Mouse (Mus musculus) forebrain, embryonic 10.5 days (tissue): ENCODE measurements around the gene Tuba4a. TPM values are rescaled to one million over a fixed set of nuclear protein-coding genes. Genes with fewer than 3 reads are reported as not detected.

Experiments used
- DNase-seq: peaks from one replicate; pipeline ENCODE4 v3.0.0-alpha.2; 2017; ENCODE audit warnings: low spot score; ENCODE audit errors: extremely low spot score
- H3K27ac ChIP-seq: fragments of 300-500 bp; sonication (generic); 2 replicates; pipeline ENCODE4 v1.5.1; 2016; ENCODE audit warnings: mild to moderate bottlenecking
- H3K27me3 ChIP-seq: fragments of 300-500 bp; sonication (generic); 2 replicates; pipeline ENCODE4 v1.6.1; 2016; ENCODE audit warnings: mild to moderate bottlenecking; ENCODE audit not compliant: poor library complexity, severe bottlenecking
- H3K36me3 ChIP-seq: fragments of 300-500 bp; sonication (generic); replicated peaks from 2 replicates; pipeline ENCODE4 v1.6.1; 2016; ENCODE audit warnings: mild to moderate bottlenecking, moderate library complexity
- H3K4me1 ChIP-seq: fragments of 300-500 bp; sonication (generic); 2 replicates; pipeline ENCODE4 v1.6.1; 2016
- H3K4me3 ChIP-seq: fragments of 300-500 bp; sonication (generic); 2 replicates; pipeline ENCODE4 v1.5.1; 2016; ENCODE audit warnings: mild to moderate bottlenecking, moderate library complexity
- H3K9me3 ChIP-seq: fragments of 300-500 bp; sonication (generic); 2 replicates; pipeline ENCODE4 v1.6.1; 2016; ENCODE audit warnings: mild to moderate bottlenecking, moderate library complexity
- WGBS: fragments of 180-500 bp; shearing (Covaris S2); methylation state at CpG from one replicate; pipeline ENCODE4 v1.1.7; 2016; 5-methylcytosine and 5-hydroxymethylcytosine counted together
- polyA plus RNA-seq: library from polyadenylated mRNA; unstranded; fragments of >200 nt; fragmentation: Nextera tagmentation; extraction: Ambion mirVana; gene quantifications from 2 replicates; pipeline ENCODE4 v1.2.1, GENCODE M21; 2016

The Tuba4a gene
- polyA plus RNA-seq, 1 experiment from 2014 or later = 13.7 TPM

DNA sequence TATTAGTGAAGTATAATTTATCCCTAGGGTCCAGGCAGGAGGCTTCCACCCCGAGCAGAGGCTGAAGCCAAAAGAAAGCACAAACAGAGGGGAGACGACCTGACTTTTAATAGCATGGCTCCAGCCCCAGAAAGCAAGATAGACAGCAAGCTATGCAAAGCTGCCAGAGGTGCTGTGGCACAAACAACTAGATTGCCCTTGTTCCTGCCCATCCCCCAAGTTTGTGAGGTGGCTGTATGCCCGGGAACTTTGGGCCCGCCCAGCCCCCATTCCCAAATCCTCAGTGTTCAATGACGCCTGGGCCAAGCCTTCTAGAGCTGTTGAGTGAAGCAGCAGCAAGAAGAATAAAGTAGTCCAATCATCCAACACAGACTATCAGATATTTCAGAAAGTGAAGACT is 4.8 kb downstream of the Tuba4a start:
- WGBS = 87% methylated on average over 5 of the region's 5 CpGs
- H3K4me1 ChIP-seq = peaks cover 48% of the 10 kb centered on the region

DNA sequence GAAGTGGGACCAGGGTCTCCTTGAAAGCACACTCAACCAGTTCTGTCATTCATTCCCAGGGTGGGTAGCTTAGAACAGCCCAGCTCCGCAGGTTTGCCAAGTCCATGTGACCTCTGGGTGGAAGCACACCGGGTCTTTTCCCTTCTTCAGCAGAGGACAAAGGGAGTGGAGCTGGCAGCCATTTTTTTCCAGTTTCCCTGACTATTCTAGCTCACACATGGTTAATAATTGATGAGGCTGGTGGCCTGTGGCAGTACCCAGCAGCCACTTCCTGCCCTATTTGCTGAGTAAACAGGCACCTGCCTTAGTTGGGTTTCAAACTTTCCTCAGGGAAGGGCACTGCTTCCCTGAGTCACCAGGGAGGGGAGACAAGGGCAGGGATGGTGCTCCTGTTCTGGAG is 5.2 kb downstream of the Tuba4a start:
- WGBS = 89% methylated on average over 2 of the region's 2 CpGs
- DNase-seq = no peak
- Histone ChIP-seq H3K36me3 (peaks cover 46% of the 10 kb centered on the region), H3K4me3 (no peak overlapping the region), H3K27ac (no peak overlapping the region), H3K9me3 (no peaks in the 10 kb centered on the region), H3K4me1 (peaks cover 48% of the 10 kb centered on the region), H3K27me3 (peaks cover 40% of the 10 kb centered on the region)

More for the DNA sequence above, 4.8 kb downstream of the Tuba4a start:
- Histone ChIP-seq H3K4me3 (no peak overlapping the region), H3K36me3 (peaks cover 46% of the 10 kb centered on the region), H3K9me3 (no peaks in the 10 kb centered on the region), H3K27me3 (peaks cover 44% of the 10 kb centered on the region), H3K27ac (no peak overlapping the region)
- DNase-seq = no peak

DNA sequence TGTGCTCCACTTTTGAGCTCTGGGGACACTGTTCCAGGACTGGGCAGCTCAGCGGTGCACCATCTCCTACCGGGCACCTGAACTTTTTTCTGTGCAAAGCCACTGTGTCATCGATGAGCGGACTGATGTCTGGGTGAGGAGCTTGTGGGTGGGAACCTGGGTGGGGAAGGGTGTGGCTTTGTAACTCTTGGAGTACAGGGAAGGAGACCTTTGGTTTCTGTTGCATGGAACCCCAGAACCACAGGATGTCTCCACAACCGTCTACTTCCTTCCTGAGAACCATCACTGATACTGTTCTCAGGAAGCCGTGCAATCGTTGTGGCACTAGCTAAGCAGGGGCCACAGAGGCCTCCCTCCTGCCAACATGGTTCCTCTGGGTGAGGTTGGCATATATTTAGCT is 6.6 kb downstream of the Tuba4a start:
- H3K4me1 ChIP-seq = peaks cover 47% of the 10 kb centered on the region
- no peak overlapping the region for H3K27ac ChIP-seq
- H3K9me3 ChIP-seq = no peaks in the 10 kb centered on the region
- peak overlapping the region; percentile 3; the same call in 1 of the 2 replicates for H3K4me3 ChIP-seq
- H3K27me3 ChIP-seq = peaks cover 38% of the 10 kb centered on the region
- peaks cover 46% of the 10 kb centered on the region for H3K36me3 ChIP-seq
- WGBS = 89% methylated on average over 7 of the region's 7 CpGs
- DNase-seq = no peak

DNA sequence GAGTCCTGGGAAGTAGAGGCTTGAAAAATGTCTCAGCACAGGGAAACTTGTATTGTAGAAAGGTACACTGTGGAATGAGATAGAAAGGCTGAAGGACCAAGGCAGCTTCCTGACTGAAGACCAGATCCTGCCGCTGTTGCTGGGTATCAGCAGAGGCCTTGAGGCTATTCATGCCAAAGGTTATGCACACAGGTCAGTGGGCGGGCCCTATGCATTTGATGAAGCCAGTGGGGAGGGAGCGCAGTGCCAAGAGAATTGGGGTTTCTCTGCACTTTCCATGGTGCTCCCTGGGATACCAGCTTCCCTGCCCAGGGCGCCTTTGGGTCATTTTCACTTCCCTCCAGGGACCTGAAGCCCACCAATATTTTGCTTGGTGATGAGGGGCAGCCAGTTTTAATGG is 7.1 kb downstream of the Tuba4a start:
- H3K4me1 ChIP-seq = peaks cover 44% of the 10 kb centered on the region
- 79% methylated on average over 4 of the region's 4 CpGs for WGBS
- peak overlapping the region; percentile 3; the same call in 1 of the 2 replicates for H3K4me3 ChIP-seq
- no peak for DNase-seq
- H3K36me3 ChIP-seq = peaks cover 46% of the 10 kb centered on the region
- H3K27me3 ChIP-seq = peaks cover 34% of the 10 kb centered on the region
- no peaks in the 10 kb centered on the region for H3K9me3 ChIP-seq
- H3K27ac ChIP-seq = no peak overlapping the region

DNA sequence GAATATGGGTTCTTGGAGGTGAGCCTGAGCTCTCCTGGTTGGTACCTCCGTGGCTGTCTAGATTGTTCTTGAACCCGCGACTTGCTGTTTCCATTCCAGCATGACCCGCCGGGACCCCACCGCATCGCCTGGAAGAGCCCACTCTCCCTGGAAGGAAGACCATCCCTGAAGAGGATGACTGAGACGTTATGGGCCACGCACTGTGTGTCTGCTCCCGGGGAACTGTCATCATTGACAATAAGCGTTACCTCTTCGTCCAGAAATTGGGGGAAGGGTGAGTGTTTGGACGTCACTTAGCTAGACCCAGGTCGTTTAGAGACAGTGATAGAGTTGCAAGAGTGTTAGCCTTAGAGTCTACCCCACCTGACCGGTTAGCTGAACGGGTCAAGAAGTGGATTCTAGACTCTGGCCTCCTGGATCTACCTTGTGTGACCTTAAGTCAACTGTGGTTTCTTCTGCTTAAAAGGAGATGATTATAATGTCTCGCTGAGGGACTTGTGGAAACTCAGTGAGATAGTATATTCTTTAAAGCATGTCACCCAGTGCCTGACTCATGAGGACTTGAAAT is 8.4 kb downstream of the Tuba4a start:
- Histone ChIP-seq H3K4me1 (peaks cover 44% of the 10 kb centered on the region), H3K4me3 (peak overlapping the region; percentile 97), H3K36me3 (peaks cover 46% of the 10 kb centered on the region), H3K27ac (peak overlapping the region; percentile 93), H3K9me3 (no peaks in the 10 kb centered on the region), H3K27me3 (peaks cover 21% of the 10 kb centered on the region)
- DNase-seq = no peak
- WGBS = 17% methylated on average over 17 of the region's 17 CpGs

DNA sequence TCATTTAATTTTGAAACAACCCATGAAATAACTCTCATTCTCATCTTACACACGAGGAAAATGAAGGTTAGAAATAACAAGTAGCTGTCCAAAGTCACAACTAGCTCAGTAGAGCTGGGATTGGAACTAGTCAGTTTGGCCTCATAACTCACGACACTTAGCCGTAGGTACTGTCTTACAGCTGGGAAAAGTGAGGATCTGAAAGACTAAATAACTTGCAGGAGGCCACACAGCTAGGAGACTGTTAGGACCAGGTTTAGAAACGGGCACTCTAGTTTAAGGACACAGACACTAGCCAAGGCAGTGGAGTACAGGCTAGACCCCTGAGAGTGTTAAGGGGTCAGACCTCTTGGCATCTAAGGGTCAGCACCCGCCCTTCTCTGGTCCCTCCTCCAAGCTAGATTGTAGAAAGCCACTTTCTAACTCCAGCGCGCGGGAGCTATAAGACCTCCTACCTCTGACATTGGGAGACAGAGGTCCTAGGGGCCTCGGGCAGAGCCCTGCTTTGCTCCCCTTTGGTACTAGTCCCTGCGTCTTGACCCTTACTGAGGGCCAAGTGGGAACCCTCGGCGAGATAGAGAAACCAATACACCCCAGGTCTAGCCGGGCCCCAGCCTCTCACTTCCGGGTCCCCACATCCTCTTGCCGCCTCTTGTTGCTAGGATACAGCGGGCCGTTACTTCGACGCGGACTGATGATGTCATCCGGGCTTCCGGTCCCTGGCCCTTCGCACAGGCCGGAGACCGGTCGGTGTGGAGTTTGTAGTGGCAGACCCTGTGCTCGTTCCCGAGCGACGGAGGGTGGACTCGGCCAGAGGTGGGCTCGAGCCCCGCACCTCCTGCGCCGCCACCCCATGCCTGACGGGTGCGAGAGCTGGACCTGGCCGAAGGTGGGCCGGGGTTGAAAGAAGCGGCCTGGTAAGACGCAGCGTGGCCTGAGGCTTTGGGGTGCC is 9.3 kb downstream of the Tuba4a start, which contains the start of the genes Glb1l and Stk16:
Gene Glb1l (minus strand): TSS at position 678 of the 952 bp plus-strand sequence.
Gene Stk16 (plus strand): TSS at position 703 of the 952 bp plus-strand sequence.
- Histone ChIP-seq H3K36me3 (peaks cover 38% of the 10 kb centered on the region), H3K9me3 (no peaks in the 10 kb centered on the region), H3K4me3 (peak within 1 kb of the TSS; percentile 97), H3K27me3 (peaks cover 14% of the 10 kb centered on the region; the same call in 1 of the 2 replicates), H3K27ac (peak within 1 kb of the TSS; percentile 93), H3K4me1 (peaks cover 44% of the 10 kb centered on the region)
- WGBS = 7% methylated on average over 42 of the region's 42 CpGs
- peak; percentile 98 for DNase-seq

DNA sequence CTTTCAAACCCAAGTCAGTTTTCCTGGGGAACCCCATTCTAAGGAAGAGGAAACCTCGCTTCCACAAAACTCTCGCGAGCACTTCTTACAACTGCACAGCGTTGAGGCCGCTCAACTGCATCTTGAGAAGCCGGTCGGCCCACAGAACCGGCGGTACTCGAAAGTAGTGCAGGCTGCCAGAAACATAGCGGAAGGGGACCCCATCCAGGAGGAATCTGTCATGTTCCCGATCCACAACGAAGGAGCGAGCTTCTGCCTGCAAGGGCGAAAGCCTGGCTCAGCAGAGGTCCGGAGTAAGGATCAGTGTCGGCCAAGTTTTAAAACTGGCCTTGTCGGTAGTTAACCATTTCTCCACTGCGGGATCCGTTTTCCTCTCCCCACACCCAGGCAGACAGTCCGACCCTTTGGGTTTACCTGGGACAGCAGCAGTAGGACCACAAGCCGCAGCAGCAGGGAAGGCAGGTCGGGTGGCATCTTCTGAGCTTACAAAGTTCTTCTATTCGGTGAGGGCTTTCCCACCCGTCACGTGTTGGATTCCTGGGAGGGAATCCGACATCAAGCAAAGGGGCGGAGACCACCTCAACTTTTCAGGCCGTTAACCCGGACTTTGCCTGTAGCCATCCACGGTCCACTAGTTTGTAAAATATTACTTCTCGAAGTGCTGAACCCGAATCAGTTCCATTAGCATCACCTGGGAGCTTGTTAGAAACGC is 10.5 kb downstream of the Tuba4a start:
- 14% methylated on average over 34 of the region's 34 CpGs for WGBS
- peaks cover 14% of the 10 kb centered on the region; the same call in 1 of the 2 replicates for H3K27me3 ChIP-seq
- peak overlapping the region; percentile 97 for H3K4me3 ChIP-seq
- H3K27ac ChIP-seq = peak overlapping the region; percentile 67
- H3K4me1 ChIP-seq = peaks cover 44% of the 10 kb centered on the region
- H3K9me3 ChIP-seq = no peaks in the 10 kb centered on the region
- peaks cover 25% of the 10 kb centered on the region for H3K36me3 ChIP-seq
- peak; percentile 26 for DNase-seq

DNA sequence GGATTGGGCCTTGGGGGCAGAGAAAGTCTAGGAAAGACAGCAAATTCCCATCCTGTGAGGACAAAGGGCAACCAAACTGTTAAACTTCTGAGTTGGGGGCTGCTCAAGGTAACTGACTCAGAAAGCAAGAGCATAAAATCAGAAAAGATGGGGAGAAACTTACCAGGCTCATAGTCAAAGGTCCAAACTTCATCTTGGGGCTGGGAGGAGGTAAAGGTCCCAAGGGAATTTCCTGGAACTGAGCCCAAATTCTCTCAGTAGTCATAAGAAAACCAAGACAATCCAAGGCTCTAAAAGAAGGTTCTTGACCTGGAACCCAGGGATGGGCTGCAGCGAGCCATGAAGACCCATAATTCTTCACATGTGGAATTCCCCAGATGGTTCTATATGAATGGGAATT is 18.4 kb downstream of the Tuba4a start:
- WGBS = 94% methylated on average over 1 of the region's 1 CpGs
- no peak for DNase-seq
- Histone ChIP-seq H3K27ac (no peak overlapping the region), H3K4me3 (no peak overlapping the region), H3K27me3 (no peaks in the 10 kb centered on the region), H3K4me1 (no peaks in the 10 kb centered on the region), H3K36me3 (peaks cover 40% of the 10 kb centered on the region), H3K9me3 (no peaks in the 10 kb centered on the region)

DNA sequence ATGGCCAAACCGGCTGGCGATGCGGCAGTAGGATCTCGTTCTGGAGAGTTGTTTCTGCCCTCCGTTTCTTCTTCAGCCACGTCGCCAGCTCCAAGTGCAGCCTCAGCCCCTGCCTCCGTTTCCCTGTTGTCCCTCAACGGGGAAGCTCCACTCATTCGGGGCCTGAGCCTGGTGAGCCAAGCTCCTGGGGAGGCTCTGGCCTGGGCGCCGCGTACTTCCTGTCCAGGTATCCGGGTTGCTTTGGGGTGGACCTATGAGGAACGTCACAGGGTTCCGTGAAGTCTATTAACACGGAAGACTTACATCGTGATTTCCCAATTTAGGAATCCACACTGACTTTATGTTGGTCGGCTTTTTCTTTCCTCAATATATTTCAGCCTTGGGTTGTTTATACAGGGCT is 27.2 kb downstream of the Tuba4a start:
- Histone ChIP-seq H3K9me3 (no peaks in the 10 kb centered on the region), H3K27me3 (no peaks in the 10 kb centered on the region), H3K36me3 (peaks cover 34% of the 10 kb centered on the region), H3K27ac (peak overlapping the region; percentile 89), H3K4me1 (peaks cover 30% of the 10 kb centered on the region), H3K4me3 (peak overlapping the region; percentile 76)
- WGBS = under 1% methylated on average over 19 of the region's 19 CpGs
- DNase-seq = no peak

DNA sequence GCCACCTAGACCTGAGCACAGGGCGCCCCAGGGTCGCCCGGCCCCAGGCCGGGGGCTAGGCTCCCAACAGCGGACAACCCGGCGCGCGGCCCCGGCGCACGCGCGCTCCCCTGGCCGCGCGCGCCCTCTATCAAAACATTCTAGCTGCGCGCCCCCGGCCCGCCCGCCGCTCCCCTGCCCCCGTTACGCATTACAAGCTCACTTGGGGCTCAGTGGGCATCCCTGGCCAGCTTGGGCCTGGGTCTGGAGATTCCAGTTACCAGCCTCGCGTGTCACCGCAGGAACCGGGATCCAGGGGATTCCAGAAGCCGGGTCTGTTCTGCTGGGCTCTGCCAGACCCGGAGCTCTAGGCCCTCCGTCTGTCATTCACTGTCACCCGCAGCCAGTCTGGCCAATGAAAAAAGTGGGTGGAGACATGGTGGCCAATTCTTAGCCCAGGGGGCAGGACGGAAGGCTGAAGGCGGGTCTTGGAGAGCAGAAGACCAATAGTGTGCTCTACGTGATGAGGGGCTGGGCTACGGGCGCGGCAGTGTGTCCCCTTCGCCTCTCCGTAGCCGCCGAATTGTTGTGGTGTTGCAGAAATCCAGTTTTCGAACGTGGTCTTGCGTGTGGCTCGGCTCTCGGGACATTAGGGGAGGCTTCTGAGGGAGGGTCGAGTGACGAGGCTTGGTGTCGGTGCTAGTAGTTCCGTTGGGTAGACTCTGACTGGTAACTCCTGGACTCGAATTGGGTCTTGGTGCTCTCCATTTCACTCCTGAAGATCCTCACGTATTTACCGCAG is 27.9 kb downstream of the Tuba4a start, which contains the start of the genes Ankzf1 and Atg9a:
Gene Ankzf1 (plus strand): TSS at position 530 of the 781 bp plus-strand sequence.
Gene Atg9a (minus strand): TSS at position 575 of the 781 bp plus-strand sequence.
- Histone ChIP-seq H3K27ac (peak within 1 kb of the TSS; percentile 89), H3K36me3 (peaks cover 34% of the 10 kb centered on the region), H3K9me3 (no peaks in the 10 kb centered on the region), H3K27me3 (no peaks in the 10 kb centered on the region), H3K4me1 (peaks cover 30% of the 10 kb centered on the region), H3K4me3 (peak within 1 kb of the TSS; percentile 76)
- DNase-seq = peak; percentile 96
- WGBS = under 1% methylated on average over 56 of the region's 56 CpGs

DNA sequence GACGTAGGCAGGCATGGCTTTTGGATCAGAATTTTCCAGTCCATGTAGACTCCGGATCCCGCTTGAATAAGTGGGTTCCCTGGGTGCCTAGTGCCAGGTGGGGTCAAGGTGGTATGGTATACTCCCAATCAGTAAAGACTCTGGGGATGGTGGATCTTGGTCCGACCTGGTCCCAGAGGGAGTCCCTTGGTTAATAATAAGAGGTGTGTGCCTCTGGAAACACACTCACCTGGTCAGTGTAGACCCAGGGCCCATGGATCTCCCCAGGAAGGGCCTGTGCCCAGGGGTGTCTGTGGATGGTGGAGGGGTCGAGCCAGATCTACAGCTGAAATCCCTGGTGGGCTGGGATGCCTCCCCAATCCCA is 28.4 kb downstream of the Tuba4a start:
- Histone ChIP-seq H3K36me3 (peaks cover 34% of the 10 kb centered on the region), H3K27me3 (no peaks in the 10 kb centered on the region), H3K9me3 (no peaks in the 10 kb centered on the region), H3K4me1 (peaks cover 30% of the 10 kb centered on the region), H3K4me3 (peak overlapping the region; percentile 76), H3K27ac (peak overlapping the region; percentile 89)
- DNase-seq = no peak
- WGBS = 40% methylated on average over 5 of the region's 5 CpGs

DNA sequence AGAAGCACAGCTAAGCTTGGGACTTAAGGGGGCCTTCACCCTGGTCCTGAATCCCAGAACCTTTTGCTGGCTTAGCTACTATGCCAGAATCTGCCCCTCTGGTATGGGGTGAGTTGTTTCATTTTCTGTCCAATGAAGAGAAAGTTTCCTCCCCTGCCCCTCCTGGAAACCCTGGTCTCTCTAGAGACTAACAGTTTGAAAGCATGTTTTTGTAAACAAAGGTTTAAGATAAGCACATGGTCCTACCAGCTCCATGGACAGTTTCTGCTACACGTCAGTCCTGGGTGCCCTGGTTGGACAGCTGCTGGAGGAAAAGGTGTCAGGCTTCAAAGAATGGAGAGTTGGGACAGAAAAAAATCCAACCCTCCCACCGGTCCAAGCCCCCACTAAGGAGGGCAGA is 29.1 kb downstream of the Tuba4a start:
- Histone ChIP-seq H3K36me3 (peaks cover 34% of the 10 kb centered on the region), H3K27me3 (no peaks in the 10 kb centered on the region), H3K4me3 (peak overlapping the region; percentile 76), H3K9me3 (no peaks in the 10 kb centered on the region), H3K27ac (no peak overlapping the region), H3K4me1 (peaks cover 30% of the 10 kb centered on the region)
- 75% methylated on average over 2 of the region's 2 CpGs for WGBS
- no peak for DNase-seq
